Mouse (Mus musculus): ENCODE data around the gene Utp3. TPM values are rescaled to one million over a fixed set of nuclear protein-coding genes. Genes with fewer than 3 reads are reported as not detected.
"Not testable (repeated sequence)": the region's sequence is repeated elsewhere in the genome, so short reads cannot be mapped to it uniquely, and the experiment has no call there.

Gene Utp3
- 10 to 100 TPM; 23.8 to 25.0 TPM for total RNA-seq (2021)

DNA sequence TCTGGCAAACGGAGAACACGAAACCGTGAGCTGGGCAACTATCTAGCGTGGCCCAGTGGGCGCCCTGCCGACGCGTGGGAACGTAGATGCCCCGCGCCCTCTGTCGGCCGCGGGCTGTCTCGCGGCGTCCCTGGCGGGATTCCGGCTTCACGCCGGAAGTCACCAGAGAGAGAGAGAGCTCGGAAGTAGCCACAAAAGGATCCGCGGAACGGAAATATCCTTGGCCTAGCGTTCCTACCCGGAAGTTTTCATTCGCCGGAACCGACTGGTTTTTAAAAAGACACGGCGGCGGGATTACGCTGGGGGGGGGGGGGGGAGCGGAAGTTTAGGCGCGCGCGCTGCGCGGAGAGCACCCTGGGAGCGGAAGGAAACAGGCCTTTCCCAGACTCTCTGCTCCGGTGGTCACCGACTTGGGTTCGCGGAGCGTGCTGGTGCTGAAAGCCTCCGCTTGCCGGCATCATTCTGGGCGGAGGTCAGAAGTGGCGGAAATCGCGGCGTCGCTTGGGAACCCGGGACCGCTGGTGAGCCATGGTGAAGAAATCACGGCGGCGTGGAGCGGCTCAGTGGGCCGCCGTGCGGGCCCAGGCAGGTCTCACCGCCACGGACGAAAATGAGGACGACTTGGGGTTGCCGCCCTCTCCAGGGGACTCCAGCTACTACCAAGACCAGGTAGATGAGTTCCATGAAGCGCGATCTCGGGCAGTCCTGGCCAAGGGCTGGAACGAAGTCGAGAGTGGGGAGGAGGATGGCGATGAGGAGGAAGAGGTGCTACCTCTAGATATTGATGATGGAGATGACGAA lies at the start of gene Utp3:
Gene Utp3, plus strand, starts transcription at position 377 of the 801 bp plus-strand sequence.
- DNase-seq (ENCODE audit: low spot score in 2 of 2), result peak; percentile 92 to 98
- intact Hi-C loops (cut with DNase I), result no loop called here

- intact Hi-C loops (cut with DNase I), result no loop called here
These were observed 45.7 kb upstream of the Utp3 start for GRCm38 (mm10) chr5:88508555-88508954.

GRCm38 (mm10) chr5:88508990-88509389 lies 45.3 kb upstream of the Utp3 start:
- intact Hi-C loops (cut with DNase I), result no loop called here
- DNase-seq (ENCODE audit: low spot score in 2 of 2), result no peak

More at GRCm38 (mm10) chr5:88508555-88508954, 45.7 kb upstream of the Utp3 start:
- DNase-seq (ENCODE audit: low spot score in 2 of 2), result no peak

DNA sequence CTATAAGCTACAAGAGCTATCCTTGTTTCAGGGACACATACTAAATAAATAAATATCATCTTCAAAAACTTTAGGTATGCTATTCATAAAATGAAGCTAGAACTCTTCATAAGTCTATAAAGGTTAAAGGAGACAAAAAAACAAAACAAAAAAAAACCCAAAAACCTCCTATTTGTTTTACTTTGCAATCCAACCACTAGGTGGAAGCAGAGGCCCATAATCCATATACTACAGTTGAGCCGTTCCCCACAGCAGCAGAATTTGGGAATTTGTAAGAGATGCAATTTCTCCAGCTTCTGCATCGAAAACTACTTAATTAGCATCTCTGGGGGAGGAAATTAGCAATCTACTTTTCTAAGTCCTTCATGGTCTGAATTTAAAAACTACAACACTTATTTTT lies 35.0 kb upstream of the Utp3 start:
- DNase-seq (ENCODE audit: low spot score in 2 of 2), result peak; percentile 32 to 40
- intact Hi-C loops (cut with DNase I), result no loop called here

- DNase-seq (ENCODE audit: low spot score in 2 of 2), result no peak
- intact Hi-C loops (cut with DNase I), result no loop called here
These were observed 26.6 kb upstream of the Utp3 start, which contains the start of gene Jchain for GRCm38 (mm10) chr5:88527657-88528056. Gene Jchain, minus strand, starts transcription at chr5:88527891.

DNA sequence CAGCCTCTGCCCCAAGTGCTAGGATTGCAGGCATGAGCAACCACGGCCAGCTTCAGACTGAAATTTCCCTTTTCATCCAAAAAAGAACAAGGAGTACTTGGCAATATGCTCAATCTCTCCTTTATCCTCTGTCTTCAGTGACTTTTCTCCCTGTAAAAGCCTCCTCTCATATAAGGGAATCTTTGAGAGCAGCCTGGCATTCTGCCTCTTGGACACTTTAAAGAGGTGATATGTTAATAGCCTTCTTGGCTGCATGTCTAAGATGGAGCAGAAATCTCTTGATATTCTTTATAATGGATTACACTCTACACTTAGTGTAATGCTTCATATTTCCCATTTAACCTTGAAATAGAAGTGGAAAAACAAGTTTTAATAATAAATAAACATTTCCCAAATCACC lies 23.4 kb upstream of the Utp3 start:
- no peak for DNase-seq (ENCODE audit: low spot score in 2 of 2)
- intact Hi-C loops (cut with DNase I), result loop anchor here (10.0 kb wide), 1 partner anchor 1676 kb away; no protein-coding TSS in a partner anchor

DNA sequence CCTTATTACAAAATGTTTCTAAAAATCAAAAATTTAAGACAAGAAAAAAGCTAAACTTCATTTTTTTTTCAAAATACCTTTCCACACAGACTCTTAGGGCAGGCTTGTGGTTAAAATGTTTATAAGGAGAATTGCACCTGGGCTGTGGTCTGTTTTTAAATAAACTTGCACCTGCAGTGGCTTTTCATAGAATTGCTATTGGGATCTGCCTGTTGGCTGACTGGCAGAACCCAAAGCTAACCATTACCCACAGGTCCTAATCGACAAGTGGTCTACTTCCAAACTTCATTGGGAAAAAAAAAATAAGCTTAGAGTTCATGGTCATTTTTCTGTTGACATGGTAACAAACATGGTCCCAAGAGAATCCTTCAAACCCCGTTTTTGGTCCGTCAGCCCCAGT lies 19.6 kb upstream of the Utp3 start:
- intact Hi-C loops (cut with DNase I), result loop anchor here (10.0 kb wide), 1 partner anchor 1680 kb away; no protein-coding TSS in a partner anchor
- DNase-seq (ENCODE audit: low spot score in 2 of 2), result no peak

DNA sequence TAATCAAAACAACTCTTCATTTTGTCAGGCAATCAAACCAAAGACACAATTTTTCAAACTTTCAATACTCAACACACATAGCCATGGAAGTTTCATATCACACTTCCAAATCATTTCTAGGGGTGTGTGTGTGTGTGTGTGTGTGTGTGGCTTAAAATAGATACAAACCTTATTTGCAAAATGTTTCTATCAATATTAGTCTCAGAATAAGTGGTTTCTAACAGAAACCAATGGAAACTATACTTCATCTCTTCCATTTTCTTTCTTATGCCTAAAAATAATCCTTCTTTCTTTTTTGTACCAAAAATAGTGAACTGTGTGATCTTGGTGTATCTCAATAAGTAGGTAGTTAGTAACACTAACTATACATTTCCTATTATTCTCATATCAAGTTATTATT lies 13.4 kb upstream of the Utp3 start:
- DNase-seq (ENCODE audit: low spot score in 2 of 2), result no peak
- intact Hi-C loops (cut with DNase I), result no loop called here

DNA sequence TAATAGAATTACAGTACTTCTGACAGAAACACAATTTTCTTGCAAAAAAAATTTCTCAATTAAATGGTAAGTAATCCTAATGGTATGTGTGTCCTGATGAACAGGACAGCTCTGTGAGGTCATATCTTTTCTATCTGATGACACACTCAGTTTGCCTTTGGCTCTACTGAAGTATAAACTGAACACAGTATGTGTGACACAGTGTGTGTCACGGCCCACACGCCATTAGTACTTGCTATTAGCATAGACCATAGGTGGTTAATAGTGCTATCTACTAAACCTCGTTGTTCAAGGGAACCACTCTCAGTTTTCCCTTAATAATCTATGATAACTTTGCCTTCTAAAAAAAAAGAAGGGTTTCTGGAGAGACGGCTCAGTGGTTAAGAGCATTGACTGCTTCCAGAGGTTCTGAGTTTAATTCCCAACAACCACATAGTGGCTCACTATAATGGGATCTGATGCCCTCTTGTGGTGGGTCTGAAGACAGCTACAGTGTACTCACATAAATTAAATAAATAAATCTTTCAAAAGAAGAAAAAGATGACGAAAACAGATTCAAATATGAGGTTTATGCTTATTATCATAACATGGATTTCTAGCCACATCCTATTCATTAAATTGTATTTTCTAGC lies 11.5 kb upstream of the Utp3 start:
- intact Hi-C loops (cut with DNase I), result no loop called here

GRCm38 (mm10) chr5:88544411-88544810 lies 9.9 kb upstream of the Utp3 start:
- DNase-seq (ENCODE audit: low spot score in 2 of 2); intact Hi-C loops (cut with DNase I): not testable (repeated sequence)

More for the DNA sequence above, 11.5 kb upstream of the Utp3 start:
- DNase-seq (ENCODE audit: low spot score in 2 of 2), result peak; percentile 46 to 64

- intact Hi-C loops (cut with DNase I), result no loop called here
These were observed 8.7 kb upstream of the Utp3 start for GRCm38 (mm10) chr5:88545536-88545935.

GRCm38 (mm10) chr5:88553271-88554085 lies 784 bp upstream of the Utp3 start:
- DNase-seq (ENCODE audit: low spot score in 2 of 2), result no peak
- intact Hi-C loops (cut with DNase I), result no loop called here

More at GRCm38 (mm10) chr5:88545536-88545935, 8.7 kb upstream of the Utp3 start:
- no peak for DNase-seq (ENCODE audit: low spot score in 2 of 2)

DNA sequence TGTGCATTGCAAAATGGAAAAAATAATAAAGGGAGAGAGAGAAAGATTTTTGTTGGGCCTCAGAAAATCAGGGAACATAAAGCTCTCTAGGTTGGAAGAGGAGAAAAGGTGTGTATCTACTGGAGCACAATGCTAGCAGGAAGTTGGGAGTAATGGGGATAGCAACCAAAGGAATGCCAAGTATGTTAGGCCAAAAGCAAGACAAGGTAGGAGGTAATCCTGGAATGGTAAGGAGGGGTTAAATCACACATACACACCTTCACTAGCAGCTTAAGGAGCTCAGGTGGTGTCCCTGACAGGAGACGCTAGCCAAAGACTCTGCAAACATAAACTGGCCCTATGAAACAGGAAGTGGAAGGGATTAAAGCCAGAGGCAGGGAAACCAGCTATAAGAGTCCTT lies 4.7 kb downstream of the Utp3 start:
- DNase-seq (ENCODE audit: low spot score in 2 of 2), result no peak
- intact Hi-C loops (cut with DNase I), result no loop called here

DNA sequence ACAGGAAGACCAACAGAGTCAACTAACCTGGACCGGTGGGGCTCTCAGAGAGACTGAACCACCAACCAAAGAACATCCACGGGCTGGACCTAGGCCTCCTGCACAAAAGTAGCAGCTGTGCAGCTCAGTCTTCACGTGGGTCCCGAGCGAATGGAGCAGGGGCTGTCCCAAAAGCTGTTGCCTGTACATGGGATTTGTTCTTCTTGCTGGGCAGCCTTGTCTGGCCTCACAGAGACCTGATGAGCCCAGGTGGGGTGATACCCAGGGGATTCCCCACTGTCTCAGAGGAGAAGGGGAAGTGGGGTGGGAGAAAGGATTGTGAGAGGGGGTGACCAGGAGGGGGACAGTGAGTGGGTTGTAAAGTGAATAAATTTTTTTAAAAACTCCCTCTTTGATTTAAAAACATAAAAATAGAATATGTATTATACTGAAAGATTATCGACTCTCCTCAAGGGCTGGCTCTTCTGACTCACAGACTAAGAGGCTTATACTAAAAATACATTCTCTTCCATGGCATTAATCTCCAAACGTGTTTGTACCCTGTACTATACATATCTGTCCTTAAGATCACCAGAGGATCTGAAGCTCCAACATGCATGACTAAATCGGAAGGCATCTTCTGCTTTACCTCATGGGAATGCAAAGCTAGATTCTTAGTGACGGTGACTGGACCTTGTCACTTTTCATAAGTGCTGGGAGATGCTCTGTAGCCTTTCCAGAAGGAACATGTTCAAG lies 7.0 kb downstream of the Utp3 start:
- DNase-seq (ENCODE audit: low spot score in 2 of 2), result no peak
- intact Hi-C loops (cut with DNase I), result no loop called here

DNA sequence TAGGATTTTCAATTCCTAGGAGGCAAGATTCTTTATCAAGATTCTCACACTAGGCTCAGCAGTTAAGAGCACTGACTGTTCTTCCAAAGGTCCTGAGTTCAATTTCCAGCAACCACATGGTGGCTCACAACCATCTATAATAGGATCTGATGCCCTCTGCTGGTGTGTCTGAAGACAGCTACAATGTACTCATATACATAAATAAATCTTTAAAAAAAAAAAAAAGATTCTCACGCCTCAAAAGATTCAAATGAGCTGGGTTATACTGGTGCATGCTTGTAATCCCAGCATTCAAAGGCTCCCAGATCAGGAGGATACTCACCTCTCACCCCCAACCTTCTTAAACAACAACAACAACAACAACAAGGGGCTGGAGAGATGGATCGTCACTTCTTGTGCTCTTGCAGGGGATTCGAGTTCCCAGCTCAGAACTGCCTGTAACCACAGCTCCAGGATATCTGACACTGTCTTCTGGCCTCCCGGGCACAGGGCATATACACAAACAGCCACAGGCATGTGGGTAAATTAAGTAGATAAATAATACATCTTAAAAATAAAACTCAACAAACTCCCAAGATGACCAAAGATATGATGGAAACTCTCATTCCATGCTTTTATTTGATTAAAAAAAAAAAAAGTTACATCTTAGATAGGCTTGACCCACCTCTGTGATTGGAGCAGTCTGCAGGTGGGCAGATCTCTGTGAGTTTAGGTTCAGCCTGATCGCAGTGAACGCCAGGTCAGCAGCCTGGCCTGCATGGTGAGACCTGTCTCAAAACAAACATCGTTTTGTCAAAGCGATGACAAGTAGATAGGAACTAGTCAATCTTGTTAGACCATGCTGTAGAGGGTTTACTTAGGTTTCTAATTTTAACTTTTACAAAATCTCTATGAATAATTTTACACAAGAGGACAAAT lies 8.9 kb downstream of the Utp3 start:
- no peak for DNase-seq (ENCODE audit: low spot score in 2 of 2)
- intact Hi-C loops (cut with DNase I), result no loop called here

DNA sequence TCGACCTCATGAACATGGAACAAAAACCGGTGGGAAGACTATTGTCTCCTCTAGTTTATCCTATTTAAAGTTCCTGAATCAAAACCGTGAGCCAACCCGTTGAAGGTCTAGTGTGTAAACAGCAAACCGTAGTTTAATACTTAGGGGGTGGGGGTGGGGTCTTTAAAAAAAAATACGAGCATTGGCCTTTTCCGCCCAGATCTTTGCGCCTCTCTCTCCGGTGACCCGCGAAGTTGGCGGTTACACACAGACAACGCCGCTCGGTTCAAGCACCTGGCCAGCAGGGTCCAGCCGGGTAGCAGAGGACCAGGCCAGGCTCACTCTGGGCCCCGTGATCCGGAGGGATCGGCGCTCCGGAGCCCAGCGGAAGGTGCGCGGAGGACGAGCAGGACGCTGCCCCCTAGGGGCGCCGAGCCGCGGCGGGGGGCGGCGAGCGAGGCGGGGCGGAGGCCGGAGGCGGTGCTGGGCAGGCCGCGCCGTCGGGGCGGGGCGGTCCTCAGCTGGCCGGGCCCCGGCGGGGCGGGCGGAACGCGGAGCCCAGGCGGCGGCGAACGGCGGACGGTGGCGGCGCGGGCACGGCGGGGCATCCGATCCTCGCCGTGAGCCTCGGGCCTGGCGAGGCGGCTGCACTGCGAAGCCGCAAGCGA lies 10.4 kb downstream of the Utp3 start, which contains the start of gene Rufy3:
Gene Rufy3, plus strand, starts transcription at position 540 of the 647 bp plus-strand sequence.
- DNase-seq (ENCODE audit: low spot score in 2 of 2), result peak; percentile 65 to 74
- intact Hi-C loops (cut with DNase I), result no loop called here

DNA sequence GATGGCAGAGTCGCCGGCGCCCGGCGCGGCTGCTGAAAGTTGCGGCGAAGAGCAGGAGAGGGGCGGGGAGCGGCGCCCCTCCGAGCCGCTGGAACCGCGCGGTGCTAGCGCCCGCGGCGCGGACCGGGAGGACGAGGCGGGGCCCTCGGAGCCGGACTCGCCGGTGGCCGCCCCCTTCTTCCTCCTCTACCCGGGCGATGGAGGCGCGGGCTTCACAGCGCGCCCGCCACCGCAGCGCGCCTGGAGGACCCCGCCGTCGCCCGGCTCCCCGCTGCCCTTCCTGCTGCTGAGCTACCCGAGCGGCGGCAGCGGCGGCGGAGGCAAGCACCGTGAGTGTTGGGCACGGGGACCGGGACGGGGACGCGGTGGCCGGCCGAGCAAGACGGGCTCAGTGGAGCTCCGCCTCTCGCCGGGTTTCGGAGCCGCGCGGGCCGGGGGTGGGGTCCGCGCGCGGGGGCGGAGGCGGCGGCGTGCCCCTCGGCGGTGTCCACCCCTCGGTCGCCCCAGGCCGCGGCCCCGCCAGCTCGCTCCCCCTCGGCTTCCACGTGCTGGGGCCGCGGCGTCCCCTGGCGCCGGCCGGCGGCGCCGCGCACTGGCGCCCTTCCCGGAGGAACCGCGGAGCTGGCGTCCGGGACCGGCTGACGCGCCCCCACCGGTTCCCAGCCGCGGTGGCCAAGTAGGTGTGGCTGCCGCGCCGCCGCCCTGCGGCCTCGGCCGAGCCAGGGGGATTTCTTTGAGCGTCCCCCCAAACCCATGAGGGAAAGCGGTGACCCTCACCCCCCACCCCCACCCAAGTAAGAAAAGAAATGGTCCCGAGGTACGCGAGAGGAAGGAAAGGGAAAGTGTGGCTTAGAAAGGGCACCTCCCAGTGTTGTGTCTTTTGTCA lies 11.1 kb downstream of the Utp3 start:
- intact Hi-C loops (cut with DNase I), result loop anchor here (2.0 kb wide), 1 partner anchor 17 kb away; no protein-coding TSS in a partner anchor
- peak; percentile 47 to 51 for DNase-seq (ENCODE audit: low spot score in 2 of 2)
